Mouse (Mus musculus) ES-E14 (cell line): ENCODE measurements around the gene Esrrg. TPM values are rescaled to one million over a fixed set of nuclear protein-coding genes. Genes with fewer than 3 reads are reported as not detected.
A peak's percentile ranks its signal among the peaks of the same experiment; 100 is the strongest.

Experiments
- DNase-seq: peaks from one replicate; pipeline ENCODE4 v3.0.0-alpha.2; 2013; ENCODE audit warnings: low read depth, low spot score
- H3K27ac ChIP-seq: 2 replicates; pipeline ENCODE4 v1.5.1; 2012; ENCODE audit warnings: low read depth, mild to moderate bottlenecking, low read length, moderate library complexity, mixed read lengths; ENCODE audit not compliant: poor library complexity, insufficient read depth, severe bottlenecking
- H3K36me3 ChIP-seq: 2 replicates; pipeline ENCODE4 v1.6.1; 2012; ENCODE audit warnings: mild to moderate bottlenecking, low read length, moderate library complexity, mixed read lengths; ENCODE audit not compliant: control insufficient read depth, poor library complexity, insufficient read depth, severe bottlenecking
- H3K4me1 ChIP-seq, 2 experiments: fragments of 150-350 bp in 1 of 2; sonication (generic) in 1 of 2; 2 replicates each; pipeline ENCODE4 v1.6.1; 2012; ENCODE audit warnings: low read length in 2 of 2, mild to moderate bottlenecking in 1 of 2, mixed read lengths in 1 of 2; ENCODE audit not compliant: control insufficient read depth in 2 of 2, insufficient read depth in 2 of 2, poor library complexity in 1 of 2
- H3K4me3 ChIP-seq, 2 experiments: fragments of 150-350 bp in 1 of 2; sonication (generic) in 1 of 2; 2 replicates each; pipeline ENCODE4 v1.5.1; 2012; ENCODE audit warnings: low read length in 2 of 2, low read depth in 1 of 2, mild to moderate bottlenecking in 1 of 2, mixed read lengths in 1 of 2; ENCODE audit not compliant: insufficient read depth in 1 of 2, poor library complexity in 1 of 2, severe bottlenecking in 1 of 2
- H3K9ac ChIP-seq: 2 replicates; pipeline ENCODE4 v1.6.1; 2012; ENCODE audit warnings: low read depth, mild to moderate bottlenecking, low read length, mixed read lengths; ENCODE audit not compliant: poor library complexity, insufficient read depth, severe bottlenecking
- H3K9me3 ChIP-seq: fragments of 150-350 bp; sonication (generic); 2 replicates; pipeline ENCODE4 v1.6.1; 2012; ENCODE audit warnings: low read depth, mild to moderate bottlenecking, low read length; ENCODE audit not compliant: control insufficient read depth, insufficient read depth
- CHD2 ChIP-seq: IDR thresholded peaks from 2 replicates; pipeline ENCODE4 v1.6.1; 2014; ENCODE audit warnings: mild to moderate bottlenecking, low read depth, low read length, inconsistent platforms
- HCFC1 ChIP-seq: IDR thresholded peaks from 2 replicates; pipeline ENCODE4 v1.6.1; 2012; ENCODE audit warnings: low read length, inconsistent platforms, borderline replicate concordance; ENCODE audit not compliant: insufficient read depth
- MAFK ChIP-seq: IDR thresholded peaks from 2 replicates; pipeline ENCODE4 v1.6.1; 2014; ENCODE audit warnings: mild to moderate bottlenecking, low read depth, low read length, inconsistent platforms; ENCODE audit not compliant: insufficient read depth
- ZC3H11A ChIP-seq: IDR thresholded peaks from 2 replicates; pipeline ENCODE4 v1.6.1; 2012; ENCODE audit warnings: low read depth, mild to moderate bottlenecking, inconsistent platforms, low read length, borderline replicate concordance
- ZNF384 ChIP-seq: IDR thresholded peaks from 2 replicates; pipeline ENCODE4 v1.6.1; 2012; ENCODE audit warnings: low read depth, low read length, inconsistent platforms
- in situ Hi-C, 2 experiments: fragments of 600-800 bp; cut with MboI; formaldehyde crosslinking; loops; one replicate each; pipeline ENCODE4 v1.15.1; 2025; ENCODE audit warnings: low sequenced_read_pairs in 2 of 2, inconsistent platforms in 1 of 2; ENCODE audit not compliant: unreplicated experiment in 2 of 2
- total RNA-seq: library from RNA; depleted of rRNA; stranded (reverse); fragments of 300-350 nt; gene quantifications from 2 replicates; pipeline ENCODE4 v1.2.3, GENCODE M21; 2012

Esrrg gene
- total RNA-seq, 1 experiment, result 0.09 TPM

- TF ChIP-seq ZC3H11A (no peak), ZNF384 (no peak), HCFC1 (no peak)
- H3K9me3 ChIP-seq, result no peaks in the 10 kb centered on the region
- no peaks in the 10 kb centered on the region for H3K36me3 ChIP-seq
- DNase-seq, result no peak
- no peak overlapping the region for H3K27ac ChIP-seq
- no peak overlapping the region for H3K4me3 ChIP-seq
- in situ Hi-C loops, result no loop called here
- no peaks in the 10 kb centered on the region for H3K4me1 ChIP-seq
- H3K9ac ChIP-seq, result no peak overlapping the region
Observed at GRCm38 (mm10) chr1:187771067-187771466, 162.5 kb downstream of the Esrrg start.

GRCm38 (mm10) chr1:187779589-187780178 is 171.1 kb downstream of the Esrrg start:
- H3K4me3 ChIP-seq, result no peak overlapping the region
- no peaks in the 10 kb centered on the region for H3K9me3 ChIP-seq
- H3K4me1 ChIP-seq, result no peaks in the 10 kb centered on the region; a peak in 1 of 4 replicates
- H3K36me3 ChIP-seq, result no peaks in the 10 kb centered on the region
- no peak overlapping the region for H3K27ac ChIP-seq
- DNase-seq, result no peak
- in situ Hi-C loops, result no loop called here
- TF ChIP-seq HCFC1 (no peak), CHD2 (no peak), MAFK (no peak), ZNF384 (peak; percentile 72)
- no peak overlapping the region for H3K9ac ChIP-seq

GRCm38 (mm10) chr1:187785226-187785625 is 176.6 kb downstream of the Esrrg start:
- DNase-seq, result no peak
- in situ Hi-C loops, result no loop called here
- no peaks in the 10 kb centered on the region for H3K9me3 ChIP-seq
- peaks cover 0 to 4% of the 10 kb centered on the region in 2 experiments; a peak in 1 of 4 replicates for H3K4me1 ChIP-seq
- TF ChIP-seq HCFC1, result no peak
- H3K36me3 ChIP-seq, result no peaks in the 10 kb centered on the region
- H3K4me3 ChIP-seq, result no peak overlapping the region
- H3K27ac ChIP-seq, result no peak overlapping the region
- no peak overlapping the region for H3K9ac ChIP-seq

- in situ Hi-C loops, result no loop called here
- no peak for DNase-seq
- H3K9ac ChIP-seq, result no peak overlapping the region
- TF ChIP-seq HCFC1 (no peak), MAFK (no peak), ZC3H11A (no peak), ZNF384 (no peak), CHD2 (no peak)
- peaks cover 0 to 4% of the 10 kb centered on the region in 2 experiments; a peak in 1 of 4 replicates for H3K4me1 ChIP-seq
- no peaks in the 10 kb centered on the region for H3K9me3 ChIP-seq
- no peak overlapping the region for H3K27ac ChIP-seq
- H3K36me3 ChIP-seq, result no peaks in the 10 kb centered on the region
- H3K4me3 ChIP-seq, result no peak overlapping the region
Observed at GRCm38 (mm10) chr1:187787055-187788016, 178.7 kb downstream of the Esrrg start.
